Mouse (Mus musculus) cerebellum, adult (tissue): ENCODE results near the gene Fmn2.

ENCODE experiments used
- ATAC-seq: cut with Nextera tagmentation; 2 replicates; pipeline ENCODE4 v1.9.2; 2017; ENCODE audit warnings: mild to moderate bottlenecking, moderate library complexity, mixed read lengths; ENCODE audit not compliant: insufficient number of reproducible peaks, low FRiP score, low TSS enrichment

Fmn2 gene

GRCm38 (mm10) chr1:174555412-174555811 lies 53.8 kb downstream of the Fmn2 start:
- no peak for ATAC-seq

- no peak for ATAC-seq
These were observed 55.6 kb downstream of the Fmn2 start for GRCm38 (mm10) chr1:174557211-174557610.

- no peak for ATAC-seq
These were observed 56.2 kb downstream of the Fmn2 start for GRCm38 (mm10) chr1:174557841-174558240.

- no peak for ATAC-seq
These were observed 56.9 kb downstream of the Fmn2 start for GRCm38 (mm10) chr1:174558488-174558887.

GRCm38 (mm10) chr1:174564561-174564960 lies 62.9 kb downstream of the Fmn2 start:
- no peak for ATAC-seq

GRCm38 (mm10) chr1:174568609-174569008 lies 67.0 kb downstream of the Fmn2 start:
- no peak for ATAC-seq

GRCm38 (mm10) chr1:174592420-174592980 lies 90.9 kb downstream of the Fmn2 start:
- peak; percentile 67 for ATAC-seq

- ATAC-seq: no peak
These were observed 93.4 kb downstream of the Fmn2 start for GRCm38 (mm10) chr1:174594989-174595388.

- no peak for ATAC-seq
These were observed 95.9 kb downstream of the Fmn2 start for GRCm38 (mm10) chr1:174597495-174597894.

GRCm38 (mm10) chr1:174598226-174598625 lies 96.6 kb downstream of the Fmn2 start:
- ATAC-seq: no peak

- ATAC-seq: no peak
These were observed 98.4 kb downstream of the Fmn2 start for GRCm38 (mm10) chr1:174600041-174600440.

- no peak for ATAC-seq
These were observed 99.0 kb downstream of the Fmn2 start for GRCm38 (mm10) chr1:174600620-174601019.

- ATAC-seq: no peak
These were observed 115.7 kb downstream of the Fmn2 start for GRCm38 (mm10) chr1:174617368-174617767.

GRCm38 (mm10) chr1:174621512-174621911 lies 119.9 kb downstream of the Fmn2 start:
- ATAC-seq: no peak

GRCm38 (mm10) chr1:174623054-174623453 lies 121.4 kb downstream of the Fmn2 start:
- ATAC-seq: no peak

- no peak for ATAC-seq
These were observed 128.4 kb downstream of the Fmn2 start for GRCm38 (mm10) chr1:174630074-174630473.

- no peak for ATAC-seq
These were observed 134.7 kb downstream of the Fmn2 start for GRCm38 (mm10) chr1:174636291-174636690.

GRCm38 (mm10) chr1:174637564-174638085 lies 136.0 kb downstream of the Fmn2 start:
- ATAC-seq: no peak

- ATAC-seq: no peak
These were observed 139.3 kb downstream of the Fmn2 start for GRCm38 (mm10) chr1:174640901-174641300.

GRCm38 (mm10) chr1:174643431-174644010 lies 141.9 kb downstream of the Fmn2 start:
- ATAC-seq: no peak

GRCm38 (mm10) chr1:174649421-174649826 lies 147.8 kb downstream of the Fmn2 start:
- ATAC-seq: no peak

- ATAC-seq: no peak
These were observed 152.9 kb downstream of the Fmn2 start for GRCm38 (mm10) chr1:174654565-174654964.
